Mouse (Mus musculus) kidney, embryonic 16.5 days (tissue): ENCODE measurements around the gene Mbnl2. TPM values are rescaled to one million over a fixed set of nuclear protein-coding genes. Genes with fewer than 3 reads are reported as not detected.

Experiments used
- ATAC-seq: fragments of 200-750 bp; cut with Nextera tagmentation; 2 replicates; pipeline ENCODE4 v1.8.0; 2017; ENCODE audit warnings: moderate TSS enrichment; ENCODE audit not compliant: low FRiP score, low TSS enrichment
- H3K27ac ChIP-seq: fragments of 300-500 bp; sonication (generic); 2 replicates; pipeline ENCODE4 v1.5.1; 2014; ENCODE audit warnings: low read length
- H3K27me3 ChIP-seq: fragments of 300-500 bp; sonication (generic); 2 replicates; pipeline ENCODE4 v1.6.1; 2014; ENCODE audit warnings: low read length, control low read depth, mixed read lengths; ENCODE audit not compliant: insufficient read depth
- H3K36me3 ChIP-seq: fragments of 300-500 bp; sonication (generic); 2 replicates; pipeline ENCODE4 v1.6.1; 2014; ENCODE audit warnings: low read length, control low read depth, mixed read lengths; ENCODE audit not compliant: insufficient read depth
- H3K4me1 ChIP-seq: fragments of 300-500 bp; sonication (generic); 2 replicates; pipeline ENCODE4 v1.6.1; 2014; ENCODE audit warnings: low read length, control low read depth, mixed read lengths; ENCODE audit not compliant: insufficient read depth
- H3K4me2 ChIP-seq: fragments of 300-500 bp; sonication (generic); replicated peaks from 2 replicates; pipeline ENCODE4 v1.6.1; 2014; ENCODE audit warnings: low read depth, low read length
- H3K4me3 ChIP-seq: fragments of 300-500 bp; sonication (generic); 2 replicates; pipeline ENCODE4 v1.5.1; 2014; ENCODE audit warnings: mild to moderate bottlenecking, low read length
- H3K9ac ChIP-seq: fragments of 300-500 bp; sonication (generic); replicated peaks from 2 replicates; pipeline ENCODE4 v1.6.1; 2014; ENCODE audit warnings: low read length
- H3K9me3 ChIP-seq: fragments of 300-500 bp; sonication (generic); 2 replicates; pipeline ENCODE4 v1.6.1; 2016; ENCODE audit warnings: low read length, control low read depth
- WGBS: fragments of 180-500 bp; shearing (Covaris S2); extraction: QIAGEN DNeasy Blood & Tissue Kit; methylation state at CpG from one replicate; pipeline ENCODE4 v1.1.7; 2014; 5-methylcytosine and 5-hydroxymethylcytosine counted together
- polyA plus RNA-seq: library from polyadenylated mRNA; unstranded; fragments of >200 nt; fragmentation: Nextera tagmentation; extraction: Ambion mirVana; gene quantifications from 2 replicates; pipeline ENCODE4 v1.2.1, GENCODE M21; 2015

Gene Mbnl2
- polyA plus RNA-seq, 1 experiment from 2014 or later = 103 TPM

DNA sequence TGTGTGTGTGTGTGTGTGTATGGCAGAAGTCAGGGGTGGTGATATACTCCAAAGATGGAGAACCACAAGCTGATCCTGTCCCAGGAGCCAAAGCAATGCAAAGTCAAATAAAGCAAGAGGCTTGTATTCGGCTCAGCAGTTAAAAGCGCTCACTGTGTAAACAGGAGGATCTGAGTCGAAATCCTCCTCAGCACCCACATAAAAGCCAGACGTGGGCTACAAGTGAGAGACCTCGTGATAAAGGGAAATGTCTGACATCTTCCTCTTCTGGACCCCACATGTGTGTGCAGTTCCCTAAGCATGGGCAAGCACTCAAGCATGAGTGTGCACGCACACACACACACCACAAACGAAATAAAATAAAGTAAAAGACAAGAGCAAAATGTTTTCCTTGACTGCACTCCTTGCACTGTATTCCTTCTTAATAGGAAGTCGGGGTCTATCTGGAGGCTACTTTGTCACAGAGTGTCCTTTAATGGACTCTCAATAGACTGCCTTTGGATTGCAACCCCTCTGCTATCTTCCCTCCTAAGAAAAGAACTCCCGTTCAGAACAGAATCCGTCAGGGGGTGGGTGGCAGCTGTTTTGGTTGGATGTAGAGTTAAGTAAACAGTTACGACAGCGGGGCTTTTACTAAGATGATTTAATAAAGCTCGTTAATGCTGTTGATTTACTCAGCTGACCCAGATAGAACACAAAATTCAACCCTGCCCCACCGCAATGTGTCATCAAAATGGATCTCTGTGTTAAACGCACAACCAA is 18.7 kb upstream of the Mbnl2 start:
- peak overlapping the region; percentile 13; the same call in 1 of the 2 replicates for H3K27ac ChIP-seq
- peak overlapping the region; percentile 15 for H3K4me2 ChIP-seq
- 0 out of 2 replicates have a peak, but pooled peaks cover 3% of the 10 kb centered on the region for H3K9me3 ChIP-seq
- no peak overlapping the region for H3K4me3 ChIP-seq
- H3K36me3 ChIP-seq = no peaks in the 10 kb centered on the region
- peaks cover 5% of the 10 kb centered on the region; the same call in 1 of the 2 replicates for H3K4me1 ChIP-seq
- 42% methylated on average over 15 of the region's 15 CpGs for WGBS
- no peak overlapping the region for H3K9ac ChIP-seq
- ATAC-seq = peak; percentile 70
- no peaks in the 10 kb centered on the region for H3K27me3 ChIP-seq

DNA sequence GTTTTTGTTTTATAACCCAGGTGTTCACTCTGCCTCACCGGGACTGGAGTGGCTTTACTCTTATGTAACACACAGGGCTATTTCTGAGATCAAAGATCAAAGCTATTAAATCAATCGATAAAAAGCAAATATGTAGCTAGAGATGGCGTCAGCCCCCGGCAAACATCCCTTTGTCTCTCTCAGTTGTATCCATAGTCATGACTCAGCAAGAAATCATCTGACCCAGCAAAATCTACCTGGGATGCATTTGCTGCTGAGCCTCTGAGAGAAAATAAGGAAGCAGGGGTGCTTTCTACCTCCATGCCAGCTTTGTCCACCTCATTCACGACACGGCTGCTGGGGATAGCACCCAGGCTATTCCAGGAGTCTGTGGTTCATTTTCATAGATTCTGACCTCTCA is 18.0 kb upstream of the Mbnl2 start:
- Histone ChIP-seq H3K4me1 (peaks cover 5% of the 10 kb centered on the region; the same call in 1 of the 2 replicates), H3K36me3 (no peaks in the 10 kb centered on the region), H3K4me2 (no peak overlapping the region; the same call in 1 of the 2 replicates), H3K4me3 (no peak overlapping the region), H3K9ac (no peak overlapping the region), H3K27ac (no peak overlapping the region), H3K27me3 (no peaks in the 10 kb centered on the region), H3K9me3 (0 out of 2 replicates have a peak, but pooled peaks cover 3% of the 10 kb centered on the region)
- ATAC-seq = no peak
- 61% methylated on average over 6 of the region's 6 CpGs for WGBS

DNA sequence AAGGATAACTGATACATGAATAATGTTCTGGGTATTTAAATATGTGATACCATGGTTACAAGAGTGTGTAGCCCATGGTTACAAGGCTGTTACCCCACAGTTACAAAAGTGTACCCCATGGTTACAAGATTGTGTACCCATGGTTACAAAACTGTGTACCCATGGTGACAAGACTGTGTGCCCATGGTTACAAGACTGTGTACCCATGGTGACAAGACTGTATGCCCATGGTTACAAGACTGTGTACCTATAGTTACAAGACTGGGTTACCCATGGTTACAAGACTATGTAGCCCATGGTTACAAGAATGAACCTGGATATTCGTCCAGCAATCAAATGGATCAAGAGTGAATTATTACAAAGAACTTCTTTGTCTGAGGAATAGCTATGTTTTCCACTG is 16.0 kb upstream of the Mbnl2 start:
- WGBS = 86% methylated on average over 1 of the region's 1 CpGs
- H3K4me2 ChIP-seq = no peak overlapping the region
- H3K36me3 ChIP-seq = no peaks in the 10 kb centered on the region
- H3K9me3 ChIP-seq = 0 out of 2 replicates have a peak, but pooled peaks cover 3% of the 10 kb centered on the region
- no peak overlapping the region for H3K27ac ChIP-seq
- ATAC-seq = no peak
- peaks cover 5% of the 10 kb centered on the region; the same call in 1 of the 2 replicates for H3K4me1 ChIP-seq
- H3K9ac ChIP-seq = no peak overlapping the region
- H3K4me3 ChIP-seq = no peak overlapping the region
- H3K27me3 ChIP-seq = no peaks in the 10 kb centered on the region

DNA sequence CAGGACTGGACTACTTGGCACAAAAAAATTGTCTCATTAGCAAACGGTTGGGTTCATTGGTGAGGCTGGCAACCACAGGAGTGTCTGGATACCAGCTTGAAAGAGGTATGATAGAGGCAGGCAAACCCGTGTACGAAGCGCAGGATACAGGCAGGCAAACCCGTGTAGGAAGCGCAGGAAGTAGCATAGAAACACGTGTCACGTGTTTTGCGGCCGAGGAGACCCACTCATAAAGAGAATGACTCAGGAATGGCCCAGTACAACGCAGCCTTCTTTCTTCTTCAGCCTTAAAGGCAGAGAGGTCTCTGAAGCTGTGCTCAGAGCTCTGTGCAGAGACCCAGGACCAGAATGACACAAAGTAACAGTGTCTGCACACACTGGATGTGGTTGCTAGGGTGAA is 13.9 kb upstream of the Mbnl2 start:
- H3K27ac ChIP-seq = no peak overlapping the region
- ATAC-seq = no peak
- no peaks in the 10 kb centered on the region for H3K27me3 ChIP-seq
- no peak overlapping the region for H3K4me2 ChIP-seq
- H3K4me3 ChIP-seq = no peak overlapping the region
- H3K36me3 ChIP-seq = no peaks in the 10 kb centered on the region
- WGBS = 90% methylated on average over 11 of the region's 11 CpGs
- H3K4me1 ChIP-seq = peaks cover 5% of the 10 kb centered on the region; the same call in 1 of the 2 replicates
- no peaks in the 10 kb centered on the region for H3K9me3 ChIP-seq
- H3K9ac ChIP-seq = no peak overlapping the region

DNA sequence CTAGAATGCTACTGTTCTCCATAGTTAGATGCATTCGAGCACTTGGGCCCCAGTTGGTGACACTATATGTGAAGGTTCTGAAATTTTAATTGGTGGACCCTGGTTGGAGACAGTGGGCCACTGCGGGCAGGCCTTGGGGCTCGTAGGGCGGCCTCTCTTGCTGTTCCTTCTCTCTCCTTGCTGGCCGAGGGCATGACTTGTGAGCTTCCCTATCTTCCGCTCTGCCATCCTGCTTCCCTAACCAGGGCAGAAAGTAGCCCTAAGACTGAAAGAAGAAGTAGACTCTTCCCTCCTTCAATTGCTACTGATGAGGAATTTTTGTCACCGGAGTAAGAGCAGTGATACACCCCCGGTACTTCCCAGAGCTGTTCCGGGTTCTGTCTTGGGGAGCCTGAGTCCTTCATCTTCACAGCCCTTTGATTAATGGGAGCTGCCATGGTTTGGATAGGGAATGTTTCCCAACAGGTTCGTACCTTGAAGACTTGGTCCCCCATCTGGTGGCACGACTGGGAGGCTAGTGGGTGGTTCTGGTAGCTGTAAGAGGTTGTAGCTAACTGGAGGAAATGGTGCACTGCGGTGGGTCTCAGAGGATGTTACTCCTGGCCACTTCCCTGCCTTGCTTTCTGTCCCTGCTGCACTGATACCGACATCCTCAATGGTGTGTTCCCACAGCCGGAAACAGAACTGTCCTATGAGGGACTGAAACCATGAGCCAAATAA is 12.6 kb upstream of the Mbnl2 start:
- WGBS = 87% methylated on average over 14 of the region's 14 CpGs
- Histone ChIP-seq H3K36me3 (no peaks in the 10 kb centered on the region), H3K4me2 (no peak overlapping the region), H3K4me1 (peaks cover 4% of the 10 kb centered on the region; the same call in 1 of the 2 replicates), H3K4me3 (no peak overlapping the region), H3K27ac (no peak overlapping the region), H3K9me3 (no peaks in the 10 kb centered on the region), H3K27me3 (no peaks in the 10 kb centered on the region), H3K9ac (no peak overlapping the region)
- no peak for ATAC-seq

DNA sequence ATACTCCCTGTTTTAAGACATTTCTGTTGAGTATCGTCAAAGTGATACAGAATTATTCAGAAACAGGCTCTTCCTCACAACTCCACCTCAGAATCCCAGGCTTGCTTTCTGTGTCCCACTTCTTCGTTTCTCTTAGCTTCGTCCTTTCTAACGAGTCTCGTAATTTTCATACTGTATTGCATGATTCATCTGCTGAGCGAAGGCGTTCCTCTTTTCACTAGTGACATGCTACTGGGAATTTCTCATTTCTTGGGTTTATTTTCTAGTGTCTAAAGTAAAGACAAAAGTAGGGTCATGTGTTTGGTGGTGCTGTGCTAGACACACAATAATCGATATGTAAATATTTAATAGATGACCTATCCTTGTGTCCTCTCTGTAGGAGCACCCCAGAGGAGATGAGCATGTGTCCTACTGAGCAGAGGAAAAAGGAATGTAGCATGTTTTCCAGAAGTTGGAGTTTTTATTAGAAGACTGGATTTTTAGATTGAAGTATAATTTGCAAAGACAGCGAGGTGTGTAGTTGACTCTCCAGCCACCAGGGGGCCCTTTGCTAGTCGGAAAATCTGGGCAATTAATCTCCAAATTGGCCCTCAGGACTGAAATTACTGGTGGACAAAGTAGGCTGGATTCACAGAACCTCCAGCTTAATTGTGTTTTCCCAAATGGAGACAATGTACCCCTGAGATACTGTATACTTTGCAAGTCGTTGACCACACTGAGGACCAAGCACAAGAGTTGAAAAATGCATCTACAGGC is 11.9 kb upstream of the Mbnl2 start:
- 77% methylated on average over 11 of the region's 11 CpGs for WGBS
- peaks cover 4% of the 10 kb centered on the region; the same call in 1 of the 2 replicates for H3K4me1 ChIP-seq
- no peak overlapping the region for H3K9ac ChIP-seq
- no peak overlapping the region for H3K4me3 ChIP-seq
- H3K27ac ChIP-seq = no peak overlapping the region
- no peak for ATAC-seq
- H3K9me3 ChIP-seq = no peaks in the 10 kb centered on the region
- H3K36me3 ChIP-seq = no peaks in the 10 kb centered on the region
- no peaks in the 10 kb centered on the region for H3K27me3 ChIP-seq
- no peak overlapping the region for H3K4me2 ChIP-seq

DNA sequence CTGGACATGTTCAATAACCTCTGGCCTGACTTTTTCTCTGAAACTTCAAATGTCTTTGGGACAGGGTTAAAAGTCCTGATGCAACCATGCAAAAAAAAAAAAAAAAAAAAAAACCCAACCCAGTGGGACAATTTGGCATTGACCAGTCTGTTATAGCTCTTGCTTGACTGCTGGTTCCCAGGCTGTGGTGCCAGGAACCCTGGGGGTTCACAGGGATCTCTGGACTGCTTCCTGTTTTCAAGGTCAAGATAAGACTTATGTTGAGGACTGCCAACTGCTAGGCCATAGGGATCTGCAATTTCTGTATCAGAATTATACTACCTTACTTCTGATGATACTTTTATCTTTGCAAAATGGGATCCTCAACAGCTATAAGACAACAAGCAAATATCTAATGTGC is 9.6 kb upstream of the Mbnl2 start:
- ATAC-seq = no peak

DNA sequence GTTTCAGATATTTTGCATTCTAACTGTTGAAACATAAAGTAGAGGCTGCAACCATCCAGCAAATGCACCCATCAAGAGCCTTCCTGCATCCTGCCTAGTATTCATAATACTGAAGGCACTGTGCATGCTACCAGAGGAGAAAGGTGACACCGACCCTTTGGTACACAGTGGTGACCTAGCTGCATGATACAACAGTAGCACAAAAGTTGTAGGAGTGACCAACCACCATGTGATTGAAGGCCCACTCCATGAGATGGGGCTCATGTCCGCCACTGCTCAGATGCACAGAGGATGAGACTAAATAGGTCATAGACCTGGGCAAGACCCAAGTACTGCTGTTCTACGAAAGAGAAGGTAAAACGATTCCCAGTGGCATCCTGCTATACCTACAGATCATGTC is 8.3 kb upstream of the Mbnl2 start:
- Histone ChIP-seq H3K36me3 (no peaks in the 10 kb centered on the region), H3K4me1 (peaks cover 17% of the 10 kb centered on the region), H3K27me3 (no peaks in the 10 kb centered on the region), H3K9me3 (no peaks in the 10 kb centered on the region), H3K27ac (no peak overlapping the region), H3K9ac (no peak overlapping the region), H3K4me2 (no peak overlapping the region), H3K4me3 (no peak overlapping the region)
- ATAC-seq = no peak
- WGBS = 91% methylated on average over 4 of the region's 4 CpGs

More for the DNA sequence above, 9.6 kb upstream of the Mbnl2 start:
- Histone ChIP-seq H3K27me3 (no peaks in the 10 kb centered on the region), H3K4me2 (no peak overlapping the region), H3K4me3 (no peak overlapping the region), H3K9ac (no peak overlapping the region), H3K27ac (no peak overlapping the region), H3K4me1 (peaks cover 14% of the 10 kb centered on the region), H3K36me3 (no peaks in the 10 kb centered on the region), H3K9me3 (no peaks in the 10 kb centered on the region)

DNA sequence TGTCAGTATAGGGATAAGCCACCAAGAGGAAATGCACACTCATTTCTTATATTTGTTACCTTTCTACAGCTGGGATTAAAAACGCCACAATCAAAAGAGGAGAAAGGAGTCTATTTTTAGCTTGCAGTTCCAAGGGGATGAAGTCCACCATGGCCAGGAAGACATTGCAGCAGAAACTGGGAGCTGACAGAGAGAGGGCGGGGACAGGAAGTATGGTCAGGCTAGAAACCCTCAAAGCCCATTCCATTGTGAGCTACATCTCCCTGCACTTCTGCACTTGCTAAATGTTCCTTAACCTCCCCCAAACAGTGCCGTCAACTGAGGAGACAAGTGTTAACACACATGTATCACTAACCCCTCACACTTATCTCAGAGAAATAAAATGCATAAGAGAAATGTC is 5.4 kb upstream of the Mbnl2 start:
- no peaks in the 10 kb centered on the region for H3K27me3 ChIP-seq
- H3K4me2 ChIP-seq = no peak overlapping the region
- H3K36me3 ChIP-seq = no peaks in the 10 kb centered on the region
- no peak overlapping the region for H3K9ac ChIP-seq
- no peak overlapping the region for H3K4me3 ChIP-seq
- no peak for ATAC-seq
- 53% methylated on average over 3 of the region's 3 CpGs for WGBS
- H3K27ac ChIP-seq = peak overlapping the region; percentile 80; the same call in 1 of the 2 replicates
- H3K4me1 ChIP-seq = peaks cover 23% of the 10 kb centered on the region
- H3K9me3 ChIP-seq = no peaks in the 10 kb centered on the region
